8 mouse cellular contexts compared by ENCODE assay signal in the genomic region with DNA sequence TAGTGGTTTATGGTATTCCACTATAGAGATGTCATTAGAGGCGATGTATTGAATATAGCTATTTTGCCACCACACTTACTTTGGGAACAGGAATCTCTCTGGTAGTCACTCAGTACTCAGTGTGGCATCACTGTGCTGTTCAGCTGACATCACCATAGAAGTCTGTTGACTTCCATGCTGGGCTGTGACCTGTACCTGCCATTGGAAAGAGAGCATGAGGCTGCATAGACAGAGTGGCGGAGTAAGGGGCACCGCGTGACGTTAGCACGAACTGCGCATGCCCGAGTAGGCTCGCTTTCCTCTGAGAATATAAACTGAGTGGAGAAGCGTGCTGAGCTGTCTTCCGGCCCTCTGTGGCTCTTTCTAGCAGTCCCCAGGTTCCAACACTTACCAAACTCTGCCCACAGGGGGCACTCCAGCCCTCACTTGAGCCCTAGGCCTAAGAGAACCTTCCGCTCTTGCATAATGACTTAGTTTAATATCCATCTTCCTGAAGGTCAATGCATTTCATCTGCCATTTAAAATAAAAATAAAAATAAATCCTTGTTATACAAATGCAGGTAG.
DNase-seq lines count a peak whose midpoint lies in the region.

No protein-coding gene starts in this region.

- DNase-seq in layer of hippocampus, adult 11-12 months (ENCODE audit: low spot score), result peak; percentile 57
- no peak for DNase-seq in layer of hippocampus, adult 9-10 months (ENCODE audit: low spot score)
- peak; percentile 55 to 59 for DNase-seq in adrenal gland, adult 18-20 months (ENCODE audit: low spot score in 2 of 2)
- DNase-seq in embryo, embryonic 11 days, result peak; percentile 72
- peak; percentile 62 for DNase-seq in heart, postnatal 4 days
- DNase-seq in left cerebral cortex, postnatal 4 days, result peak; percentile 61
- DNase-seq in neural tube, embryonic 10.5 days (ENCODE audit: extremely low spot score, low spot score), result peak; percentile 48
- peak; percentile 75 for DNase-seq in thymus, postnatal 0 days (ENCODE audit: low spot score)

- intact Hi-C loops in left cerebral cortex, postnatal 4 days (cut with DNase I), result no loop called here
